Mouse (Mus musculus): ENCODE measurements around the gene Clybl. TPM values are rescaled to one million over a fixed set of nuclear protein-coding genes. Genes with fewer than 3 reads are reported as not detected.

Clybl gene
- polyA plus RNA-seq, 1 experiment from 2014 or later: 35.6 TPM

GRCm38 (mm10) chr14:122224103-122224494, 42.6 kb downstream of the Clybl start:
- no peak overlapping the region for H3K4me3 ChIP-seq (ENCODE audit: low read length)
- H3K36me3 ChIP-seq (ENCODE audit: insufficient read depth, low read length): no peaks in the 10 kb centered on the region
- WGBS: 50% methylated on average over 6 of the region's 6 CpGs
- H3K4me2 ChIP-seq (replicated peaks; ENCODE audit: low read depth, low read length): peak overlapping the region; percentile 48; the same call in 1 of the 2 replicates
- peaks cover 46% of the 10 kb centered on the region for H3K27me3 ChIP-seq (ENCODE audit: insufficient read depth, low read length)
- H3K4me1 ChIP-seq (ENCODE audit: insufficient read depth, low read length): 0 out of 2 replicates have a peak, but pooled peaks cover 2% of the 10 kb centered on the region
- H3K9ac ChIP-seq (replicated peaks; ENCODE audit: low read length): no peak overlapping the region
- H3K9me3 ChIP-seq (ENCODE audit: low read length): no peaks in the 10 kb centered on the region
- no peak for ATAC-seq (ENCODE audit: low FRiP score, low TSS enrichment)
- no peak overlapping the region for H3K27ac ChIP-seq (ENCODE audit: low read length)

GRCm38 (mm10) chr14:122224501-122224928, 43.0 kb downstream of the Clybl start:
- Histone ChIP-seq H3K27ac (ENCODE audit: low read length) (no peak overlapping the region), H3K4me1 (ENCODE audit: insufficient read depth, low read length) (0 out of 2 replicates have a peak, but pooled peaks cover 3% of the 10 kb centered on the region), H3K27me3 (ENCODE audit: insufficient read depth, low read length) (peaks cover 50% of the 10 kb centered on the region), H3K9ac (replicated peaks; ENCODE audit: low read length) (no peak overlapping the region), H3K4me3 (ENCODE audit: low read length) (no peak overlapping the region), H3K9me3 (ENCODE audit: low read length) (no peaks in the 10 kb centered on the region), H3K4me2 (replicated peaks; ENCODE audit: low read depth, low read length) (no peak overlapping the region), H3K36me3 (ENCODE audit: insufficient read depth, low read length) (no peaks in the 10 kb centered on the region)
- ATAC-seq (ENCODE audit: low FRiP score, low TSS enrichment): no peak
- 30% methylated on average over 8 of the region's 8 CpGs for WGBS

- H3K27ac ChIP-seq (ENCODE audit: low read length): no peak overlapping the region
- 0 out of 2 replicates have a peak, but pooled peaks cover 3% of the 10 kb centered on the region for H3K4me1 ChIP-seq (ENCODE audit: insufficient read depth, low read length)
- no peak for ATAC-seq (ENCODE audit: low FRiP score, low TSS enrichment)
- no peaks in the 10 kb centered on the region for H3K9me3 ChIP-seq (ENCODE audit: low read length)
- peaks cover 60% of the 10 kb centered on the region for H3K27me3 ChIP-seq (ENCODE audit: insufficient read depth, low read length)
- H3K4me2 ChIP-seq (replicated peaks; ENCODE audit: low read depth, low read length): no peak overlapping the region
- no peaks in the 10 kb centered on the region for H3K36me3 ChIP-seq (ENCODE audit: insufficient read depth, low read length)
- 23% methylated on average over 7 of the region's 7 CpGs for WGBS
- H3K9ac ChIP-seq (replicated peaks; ENCODE audit: low read length): no peak overlapping the region
- no peak overlapping the region for H3K4me3 ChIP-seq (ENCODE audit: low read length)
These were observed 44.1 kb downstream of the Clybl start for GRCm38 (mm10) chr14:122225479-122226132.

- H3K4me1 ChIP-seq (ENCODE audit: insufficient read depth, low read length): 0 out of 2 replicates have a peak, but pooled peaks cover 7% of the 10 kb centered on the region
- H3K27me3 ChIP-seq (ENCODE audit: insufficient read depth, low read length): peaks cover 65% of the 10 kb centered on the region
- H3K4me3 ChIP-seq (ENCODE audit: low read length): no peak overlapping the region
- H3K27ac ChIP-seq (ENCODE audit: low read length): no peak overlapping the region
- no peaks in the 10 kb centered on the region for H3K9me3 ChIP-seq (ENCODE audit: low read length)
- 74% methylated on average over 2 of the region's 2 CpGs for WGBS
- no peak overlapping the region for H3K9ac ChIP-seq (replicated peaks; ENCODE audit: low read length)
- no peaks in the 10 kb centered on the region for H3K36me3 ChIP-seq (ENCODE audit: insufficient read depth, low read length)
- ATAC-seq (ENCODE audit: low FRiP score, low TSS enrichment): no peak
- H3K4me2 ChIP-seq (replicated peaks; ENCODE audit: low read depth, low read length): no peak overlapping the region
These were observed 44.6 kb downstream of the Clybl start for GRCm38 (mm10) chr14:122226133-122226515.

- no peak overlapping the region for H3K4me2 ChIP-seq (replicated peaks; ENCODE audit: low read depth, low read length)
- no peak for ATAC-seq (ENCODE audit: low FRiP score, low TSS enrichment)
- H3K27me3 ChIP-seq (ENCODE audit: insufficient read depth, low read length): peaks cover 73% of the 10 kb centered on the region
- H3K9me3 ChIP-seq (ENCODE audit: low read length): no peaks in the 10 kb centered on the region
- H3K4me1 ChIP-seq (ENCODE audit: insufficient read depth, low read length): 0 out of 2 replicates have a peak, but pooled peaks cover 7% of the 10 kb centered on the region
- H3K27ac ChIP-seq (ENCODE audit: low read length): no peak overlapping the region
- H3K36me3 ChIP-seq (ENCODE audit: insufficient read depth, low read length): no peaks in the 10 kb centered on the region
- H3K9ac ChIP-seq (replicated peaks; ENCODE audit: low read length): no peak overlapping the region
- 66% methylated on average over 22 of the region's 22 CpGs for WGBS
- no peak overlapping the region for H3K4me3 ChIP-seq (ENCODE audit: low read length)
These were observed 45.4 kb downstream of the Clybl start for GRCm38 (mm10) chr14:122226666-122227453.

GRCm38 (mm10) chr14:122227454-122227951, 46.0 kb downstream of the Clybl start:
- Histone ChIP-seq H3K27ac (ENCODE audit: low read length) (no peak overlapping the region), H3K27me3 (ENCODE audit: insufficient read depth, low read length) (peaks cover 75% of the 10 kb centered on the region), H3K9ac (replicated peaks; ENCODE audit: low read length) (no peak overlapping the region), H3K36me3 (ENCODE audit: insufficient read depth, low read length) (no peaks in the 10 kb centered on the region), H3K4me3 (ENCODE audit: low read length) (no peak overlapping the region), H3K4me1 (ENCODE audit: insufficient read depth, low read length) (0 out of 2 replicates have a peak, but pooled peaks cover 7% of the 10 kb centered on the region), H3K4me2 (replicated peaks; ENCODE audit: low read depth, low read length) (no peak overlapping the region), H3K9me3 (ENCODE audit: low read length) (no peaks in the 10 kb centered on the region)
- WGBS: 56% methylated on average over 14 of the region's 14 CpGs
- no peak for ATAC-seq (ENCODE audit: low FRiP score, low TSS enrichment)

- Histone ChIP-seq H3K27me3 (ENCODE audit: insufficient read depth, low read length) (peaks cover 73% of the 10 kb centered on the region), H3K9me3 (ENCODE audit: low read length) (no peaks in the 10 kb centered on the region), H3K4me3 (ENCODE audit: low read length) (no peak overlapping the region), H3K4me1 (ENCODE audit: insufficient read depth, low read length) (0 out of 2 replicates have a peak, but pooled peaks cover 7% of the 10 kb centered on the region), H3K27ac (ENCODE audit: low read length) (no peak overlapping the region), H3K36me3 (ENCODE audit: insufficient read depth, low read length) (no peaks in the 10 kb centered on the region), H3K9ac (replicated peaks; ENCODE audit: low read length) (no peak overlapping the region), H3K4me2 (replicated peaks; ENCODE audit: low read depth, low read length) (no peak overlapping the region; the same call in 1 of the 2 replicates)
- ATAC-seq (ENCODE audit: low FRiP score, low TSS enrichment): no peak
- WGBS: 22% methylated on average over 23 of the region's 23 CpGs
These were observed 47.5 kb downstream of the Clybl start for GRCm38 (mm10) chr14:122228816-122229551.

GRCm38 (mm10) chr14:122229988-122230387, 48.5 kb downstream of the Clybl start:
- Histone ChIP-seq H3K36me3 (ENCODE audit: insufficient read depth, low read length) (no peaks in the 10 kb centered on the region), H3K4me3 (ENCODE audit: low read length) (no peak overlapping the region), H3K4me1 (ENCODE audit: insufficient read depth, low read length) (0 out of 2 replicates have a peak, but pooled peaks cover 7% of the 10 kb centered on the region), H3K27me3 (ENCODE audit: insufficient read depth, low read length) (peaks cover 63% of the 10 kb centered on the region), H3K4me2 (replicated peaks; ENCODE audit: low read depth, low read length) (no peak overlapping the region), H3K9me3 (ENCODE audit: low read length) (no peaks in the 10 kb centered on the region), H3K9ac (replicated peaks; ENCODE audit: low read length) (no peak overlapping the region), H3K27ac (ENCODE audit: low read length) (no peak overlapping the region)
- ATAC-seq (ENCODE audit: low FRiP score, low TSS enrichment): no peak
- 83% methylated on average over 5 of the region's 5 CpGs for WGBS

GRCm38 (mm10) chr14:122230621-122231025, 49.1 kb downstream of the Clybl start:
- Histone ChIP-seq H3K27ac (ENCODE audit: low read length) (no peak overlapping the region), H3K4me3 (ENCODE audit: low read length) (no peak overlapping the region), H3K9ac (replicated peaks; ENCODE audit: low read length) (no peak overlapping the region), H3K36me3 (ENCODE audit: insufficient read depth, low read length) (no peaks in the 10 kb centered on the region), H3K9me3 (ENCODE audit: low read length) (no peaks in the 10 kb centered on the region), H3K4me1 (ENCODE audit: insufficient read depth, low read length) (0 out of 2 replicates have a peak, but pooled peaks cover 7% of the 10 kb centered on the region), H3K27me3 (ENCODE audit: insufficient read depth, low read length) (peaks cover 57% of the 10 kb centered on the region), H3K4me2 (replicated peaks; ENCODE audit: low read depth, low read length) (no peak overlapping the region)
- 43% methylated on average over 14 of the region's 14 CpGs for whole genome bisulfite sequencing
- ATAC-seq (ENCODE audit: low FRiP score, low TSS enrichment): no peak
